Mouse (Mus musculus): ENCODE measurements at regions not wholly inside any gene's neighbourhood (a gene's known extent, or its start where the extent isn't known, plus 50 kb on each side); places are given as distances from the start of the nearest gene placed in this dataset.

GRCm38 (mm10) chr14:95777439-95777838, 103.6 kb upstream of the 4921530L21Rik start:
- no peaks in the 10 kb centered on the region for H3K36me3 ChIP-seq (ENCODE audit: control insufficient read depth, insufficient read depth, low read length, poor library complexity, severe bottlenecking)
- no peak overlapping the region for H3K27ac ChIP-seq (ENCODE audit: insufficient read depth, low read depth, low read length, poor library complexity, severe bottlenecking)
- in situ Hi-C loops (cut with MboI; ENCODE audit: low sequenced_read_pairs in 2 of 2, unreplicated experiment in 2 of 2), result no loop called here
- H3K4me3 ChIP-seq (ENCODE audit: insufficient read depth in 1 of 2, low read depth in 1 of 2, low read length in 2 of 2, poor library complexity in 1 of 2, severe bottlenecking in 1 of 2), result no peak overlapping the region
- no peak for DNase-seq (ENCODE audit: low read depth, low spot score)
- no peak overlapping the region for H3K9ac ChIP-seq (ENCODE audit: insufficient read depth, low read depth, low read length, poor library complexity, severe bottlenecking)
- TF ChIP-seq ZNF384 (IDR thresholded peaks at IDR 0.05; ENCODE audit: low read depth, low read length) (no peak), HCFC1 (IDR thresholded peaks at IDR 0.05; ENCODE audit: borderline replicate concordance, insufficient read depth, low read length) (no peak), CHD2 (IDR thresholded peaks at IDR 0.05; ENCODE audit: low read depth, low read length) (no peak), ZC3H11A (IDR thresholded peaks at IDR 0.05; ENCODE audit: borderline replicate concordance, low read depth, low read length) (no peak), MAFK (IDR thresholded peaks at IDR 0.05; ENCODE audit: insufficient read depth, low read depth, low read length) (no peak)
- H3K4me1 ChIP-seq (ENCODE audit: control insufficient read depth in 2 of 2, insufficient read depth in 2 of 2, low read length in 2 of 2, poor library complexity in 1 of 2), result no peaks in the 10 kb centered on the region
- H3K9me3 ChIP-seq (ENCODE audit: control insufficient read depth, insufficient read depth, low read depth, low read length), result no peaks in the 10 kb centered on the region

Measured in ES-E14 (cell line).